Mouse (Mus musculus): ENCODE measurements around the gene Cbfb.
"Not testable (repeated sequence)": the region's sequence is repeated elsewhere in the genome, so short reads cannot be mapped to it uniquely, and the experiment has no call there.

The Cbfb gene

GRCm38 (mm10) chr8:105182201-105182600, 11.7 kb downstream of the Cbfb start:
- in situ Hi-C loops (cut with MboI, MseI) = no loop called here

- in situ Hi-C loops (cut with MboI, MseI) = no loop called here
These were observed 16.1 kb downstream of the Cbfb start for GRCm38 (mm10) chr8:105186467-105187005.

GRCm38 (mm10) chr8:105192182-105192581, 21.7 kb downstream of the Cbfb start:
- in situ Hi-C loops (cut with MboI, MseI) = no loop called here

GRCm38 (mm10) chr8:105205748-105206147, 35.3 kb downstream of the Cbfb start:
- in situ Hi-C loops (cut with MboI, MseI) = no loop called here

GRCm38 (mm10) chr8:105206766-105207275, 36.3 kb downstream of the Cbfb start:
- in situ Hi-C loops (cut with MboI, MseI) = no loop called here

GRCm38 (mm10) chr8:105207675-105208273, 37.3 kb downstream of the Cbfb start:
- in situ Hi-C loops (cut with MboI, MseI) = no loop called here

- in situ Hi-C loops (cut with MboI, MseI) = no loop called here
These were observed 39.0 kb downstream of the Cbfb start for GRCm38 (mm10) chr8:105209153-105210110.

- in situ Hi-C loops (cut with MboI, MseI) = no loop called here
These were observed 43.6 kb downstream of the Cbfb start for GRCm38 (mm10) chr8:105214104-105214503.

- in situ Hi-C loops (cut with MboI, MseI) = no loop called here
These were observed 47.5 kb downstream of the Cbfb start for GRCm38 (mm10) chr8:105217926-105218522.

- in situ Hi-C loops (cut with MboI, MseI) = no loop called here
These were observed 53.4 kb downstream of the Cbfb start for GRCm38 (mm10) chr8:105223850-105224249.

- in situ Hi-C loops (cut with MboI, MseI) = no loop called here
These were observed 54.2 kb downstream of the Cbfb start, which contains the start of gene D230025D16Rik for GRCm38 (mm10) chr8:105224413-105225271. Gene D230025D16Rik (plus strand): TSS chr8:105225145.

- in situ Hi-C loops (cut with MboI, MseI) = no loop called here
These were observed 54.8 kb downstream of the Cbfb start for GRCm38 (mm10) chr8:105225272-105225593.

- in situ Hi-C loops (cut with MboI, MseI) = no loop called here
These were observed 55.4 kb downstream of the Cbfb start for GRCm38 (mm10) chr8:105225917-105226316.

- in situ Hi-C loops (cut with MboI, MseI) = no loop called here
These were observed 61.2 kb downstream of the Cbfb start for GRCm38 (mm10) chr8:105231503-105232320.

GRCm38 (mm10) chr8:105232321-105232693, 61.8 kb downstream of the Cbfb start:
- in situ Hi-C loops (cut with MboI, MseI) = not testable (repeated sequence)

GRCm38 (mm10) chr8:105233126-105233935, 62.9 kb downstream of the Cbfb start:
- in situ Hi-C loops (cut with MboI, MseI) = no loop called here

GRCm38 (mm10) chr8:105235206-105235605, 64.7 kb downstream of the Cbfb start:
- in situ Hi-C loops (cut with MboI, MseI) = no loop called here

GRCm38 (mm10) chr8:105237442-105238142, 67.1 kb downstream of the Cbfb start:
- in situ Hi-C loops (cut with MboI, MseI) = no loop called here

GRCm38 (mm10) chr8:105241016-105241415, 70.5 kb downstream of the Cbfb start:
- in situ Hi-C loops (cut with MboI, MseI) = no loop called here

Data from regulatory T cell (primary cell).